Mouse (Mus musculus): ENCODE measurements around the gene Serpinb2. TPM values are rescaled to one million over a fixed set of nuclear protein-coding genes. Genes with fewer than 3 reads are reported as not detected.

The Serpinb2 gene
- 0.07 and 0.46 TPM in 2 replicates for polyA plus RNA-seq (2015; fragmentation: Nextera tagmentation; extraction: Ambion mirVana)

DNA sequence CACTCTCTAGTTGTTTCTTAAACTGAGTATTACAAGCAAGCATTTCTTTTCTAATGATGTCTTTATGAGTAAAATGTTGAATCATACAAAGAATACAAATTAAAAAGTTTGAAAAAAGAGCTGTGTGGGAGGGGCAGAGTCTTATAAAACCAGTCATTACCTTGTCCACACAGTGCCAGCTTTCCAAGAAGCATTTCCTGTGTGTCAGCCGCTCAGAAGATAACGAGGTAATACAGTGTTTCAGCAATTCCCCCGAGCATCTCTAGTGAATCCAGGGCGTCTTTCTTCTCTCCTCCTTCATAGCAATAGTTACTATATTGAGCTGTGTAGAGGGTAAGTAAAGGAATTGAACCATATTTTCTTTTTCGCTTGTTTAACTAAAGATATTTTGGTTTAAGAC, at the start of gene Serpinb2:
Gene Serpinb2, plus strand, starts transcription at position 172 of the 400 bp plus-strand sequence.
- H3K9ac ChIP-seq (ENCODE audit: low read length), result no peak within 1 kb of the TSS
- no peak for ATAC-seq (replicated peaks; ENCODE audit: extremely low read depth, insufficient read depth, low FRiP score)
- no peaks in the 10 kb centered on the region for H3K9me3 ChIP-seq (replicated peaks; ENCODE audit: control insufficient read depth, low read length)
- H3K27me3 ChIP-seq (ENCODE audit: control insufficient read depth, insufficient read depth, low read length), result no peaks in the 10 kb centered on the region
- no peak within 1 kb of the TSS for H3K27ac ChIP-seq (ENCODE audit: low read length)
- WGBS, result 62% methylated on average over 5 of the region's 5 CpGs
- no peak within 1 kb of the TSS for H3K4me2 ChIP-seq (ENCODE audit: low read depth, low read length)
- no peaks in the 10 kb centered on the region for H3K4me1 ChIP-seq (ENCODE audit: control insufficient read depth, insufficient read depth, low read length)
- H3K4me3 ChIP-seq (ENCODE audit: low read length), result no peak within 1 kb of the TSS
- H3K36me3 ChIP-seq (ENCODE audit: control insufficient read depth, insufficient read depth), result no peaks in the 10 kb centered on the region

DNA sequence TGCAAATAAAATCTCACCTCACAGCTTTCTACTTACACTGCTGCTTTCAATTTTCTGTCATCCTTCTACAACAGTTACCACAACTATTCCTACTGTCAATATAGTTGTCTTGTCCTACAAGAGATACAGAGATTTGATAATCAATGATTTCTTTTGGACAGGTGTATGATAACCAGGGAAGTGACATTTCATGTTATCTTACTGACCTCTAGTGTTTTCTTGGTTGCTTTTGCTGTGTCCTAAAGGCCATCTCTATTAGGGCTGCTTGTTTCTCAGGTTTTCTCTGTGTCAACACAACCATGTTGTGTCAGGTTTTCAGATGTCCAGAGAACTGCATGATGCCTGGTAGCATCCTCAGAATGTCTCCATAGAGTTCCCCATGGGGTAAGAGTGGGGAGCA, 31.3 kb upstream of the Serpinb2 start:
- Histone ChIP-seq H3K36me3 (ENCODE audit: control insufficient read depth, insufficient read depth) (no peaks in the 10 kb centered on the region), H3K4me3 (ENCODE audit: low read length) (no peak overlapping the region), H3K9ac (ENCODE audit: low read length) (no peak overlapping the region), H3K27me3 (ENCODE audit: control insufficient read depth, insufficient read depth, low read length) (no peaks in the 10 kb centered on the region), H3K27ac (ENCODE audit: low read length) (no peak overlapping the region), H3K4me1 (ENCODE audit: control insufficient read depth, insufficient read depth, low read length) (no peaks in the 10 kb centered on the region), H3K4me2 (ENCODE audit: low read depth, low read length) (no peak overlapping the region), H3K9me3 (replicated peaks; ENCODE audit: control insufficient read depth, low read length) (no peaks in the 10 kb centered on the region)
- ATAC-seq (replicated peaks; ENCODE audit: extremely low read depth, insufficient read depth, low FRiP score), result no peak

DNA sequence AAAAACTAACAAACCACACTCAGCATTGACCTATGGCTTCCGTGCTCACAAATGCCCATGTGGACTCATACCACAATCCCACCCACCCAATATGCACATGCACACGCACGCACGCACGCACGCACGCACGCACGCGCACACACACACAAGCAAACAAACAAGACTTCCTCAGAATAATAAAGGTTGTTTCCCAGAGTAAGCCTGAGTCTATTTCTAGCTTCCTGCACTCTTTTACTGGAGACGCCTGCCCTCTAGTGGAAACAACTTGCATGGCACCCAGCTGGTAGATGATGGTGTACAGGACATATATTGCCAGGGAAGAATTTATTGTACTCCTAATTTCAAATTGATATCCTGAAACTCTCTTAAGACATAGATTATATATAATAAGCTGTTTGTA, 29.8 kb upstream of the Serpinb2 start:
- no peaks in the 10 kb centered on the region for H3K4me1 ChIP-seq (ENCODE audit: control insufficient read depth, insufficient read depth, low read length)
- H3K27me3 ChIP-seq (ENCODE audit: control insufficient read depth, insufficient read depth, low read length), result no peaks in the 10 kb centered on the region

DNA sequence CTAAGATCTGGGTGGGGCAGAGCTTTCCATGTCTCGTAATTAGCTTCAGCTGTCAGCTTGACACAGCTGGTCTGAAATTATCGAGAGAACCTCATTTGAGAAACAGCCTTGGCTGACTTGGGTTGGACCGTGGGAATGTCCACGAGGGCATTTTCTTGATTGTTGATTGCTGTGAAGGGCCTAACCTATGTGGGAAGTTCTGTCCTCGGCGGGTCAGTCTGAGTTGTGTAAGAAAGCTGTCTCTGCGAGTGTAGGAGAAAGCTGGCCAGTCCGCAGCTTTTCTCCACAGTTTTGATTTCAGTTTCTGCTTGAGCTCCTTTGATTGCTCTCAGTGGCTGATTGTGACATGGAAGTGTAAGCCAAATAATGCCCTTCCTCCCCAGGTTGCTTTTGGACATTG, 21.6 kb upstream of the Serpinb2 start:
- no peak for ATAC-seq (replicated peaks; ENCODE audit: extremely low read depth, insufficient read depth, low FRiP score)
- no peaks in the 10 kb centered on the region for H3K27me3 ChIP-seq (ENCODE audit: control insufficient read depth, insufficient read depth, low read length)
- H3K4me2 ChIP-seq (ENCODE audit: low read depth, low read length), result no peak overlapping the region
- H3K9ac ChIP-seq (ENCODE audit: low read length), result no peak overlapping the region
- H3K4me3 ChIP-seq (ENCODE audit: low read length), result no peak overlapping the region
- 73% methylated on average over 8 of the region's 8 CpGs for WGBS
- H3K9me3 ChIP-seq (replicated peaks; ENCODE audit: control insufficient read depth, low read length), result no peaks in the 10 kb centered on the region
- no peak overlapping the region for H3K27ac ChIP-seq (ENCODE audit: low read length)
- H3K4me1 ChIP-seq (ENCODE audit: control insufficient read depth, insufficient read depth, low read length), result no peaks in the 10 kb centered on the region
- H3K36me3 ChIP-seq (ENCODE audit: control insufficient read depth, insufficient read depth), result no peaks in the 10 kb centered on the region

More for the DNA sequence above, 29.8 kb upstream of the Serpinb2 start:
- H3K27ac ChIP-seq (ENCODE audit: low read length), result no peak overlapping the region
- no peaks in the 10 kb centered on the region for H3K36me3 ChIP-seq (ENCODE audit: control insufficient read depth, insufficient read depth)
- no peak for ATAC-seq (replicated peaks; ENCODE audit: extremely low read depth, insufficient read depth, low FRiP score)
- H3K4me2 ChIP-seq (ENCODE audit: low read depth, low read length), result peak overlapping the region; percentile 13; the same call in 1 of the 2 replicates
- H3K9ac ChIP-seq (ENCODE audit: low read length), result no peak overlapping the region
- no peak overlapping the region for H3K4me3 ChIP-seq (ENCODE audit: low read length)
- 24% methylated on average over 11 of the region's 11 CpGs for WGBS
- H3K9me3 ChIP-seq (replicated peaks; ENCODE audit: control insufficient read depth, low read length), result no peaks in the 10 kb centered on the region

DNA sequence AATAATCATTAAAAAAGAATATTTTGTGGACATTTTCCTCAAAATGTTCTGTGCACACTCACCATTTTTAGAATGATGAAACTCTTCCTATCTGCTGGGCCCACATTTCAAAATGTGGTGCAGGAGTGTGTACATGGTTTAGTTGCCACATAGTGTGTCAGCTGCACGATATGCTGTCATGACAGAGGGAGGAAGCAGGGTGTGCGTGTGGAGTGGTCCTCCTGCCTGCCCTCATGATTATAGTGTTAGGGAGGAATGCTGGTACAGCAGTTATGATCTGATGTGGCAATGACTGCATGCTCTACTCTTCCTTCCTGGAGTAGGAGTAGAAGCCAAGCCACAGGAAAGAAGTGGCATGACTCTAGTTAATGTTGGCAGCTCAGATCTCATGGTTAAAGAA, 14.4 kb upstream of the Serpinb2 start:
- Histone ChIP-seq H3K36me3 (ENCODE audit: control insufficient read depth, insufficient read depth) (no peaks in the 10 kb centered on the region), H3K4me2 (ENCODE audit: low read depth, low read length) (no peak overlapping the region), H3K9me3 (replicated peaks; ENCODE audit: control insufficient read depth, low read length) (no peaks in the 10 kb centered on the region), H3K4me3 (ENCODE audit: low read length) (no peak overlapping the region), H3K27ac (ENCODE audit: low read length) (no peak overlapping the region), H3K4me1 (ENCODE audit: control insufficient read depth, insufficient read depth, low read length) (no peaks in the 10 kb centered on the region), H3K9ac (ENCODE audit: low read length) (no peak overlapping the region), H3K27me3 (ENCODE audit: control insufficient read depth, insufficient read depth, low read length) (no peaks in the 10 kb centered on the region)
- no peak for ATAC-seq (replicated peaks; ENCODE audit: extremely low read depth, insufficient read depth, low FRiP score)
- WGBS, result 60% methylated on average over 2 of the region's 2 CpGs

DNA sequence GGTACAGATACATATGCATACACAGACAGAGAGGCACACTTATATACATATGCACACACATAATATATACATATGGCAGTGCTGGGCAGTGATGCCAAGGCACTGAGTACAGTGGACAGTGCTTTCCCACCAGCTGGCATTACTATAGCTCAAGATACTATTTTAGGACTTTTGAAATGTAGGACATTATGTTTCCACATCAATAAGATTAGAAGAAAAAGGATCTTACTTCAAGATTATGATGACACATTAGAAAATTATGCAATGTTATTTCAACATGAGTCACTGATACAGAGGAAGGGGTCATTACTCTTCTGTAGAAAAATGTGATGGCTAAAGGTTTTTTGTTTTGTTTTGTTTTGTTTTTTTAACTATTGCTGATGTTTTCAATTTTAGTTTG, 9.2 kb upstream of the Serpinb2 start:
- Histone ChIP-seq H3K27ac (ENCODE audit: low read length) (no peak overlapping the region), H3K4me1 (ENCODE audit: control insufficient read depth, insufficient read depth, low read length) (no peaks in the 10 kb centered on the region), H3K9ac (ENCODE audit: low read length) (no peak overlapping the region), H3K4me3 (ENCODE audit: low read length) (no peak overlapping the region), H3K9me3 (replicated peaks; ENCODE audit: control insufficient read depth, low read length) (no peaks in the 10 kb centered on the region), H3K27me3 (ENCODE audit: control insufficient read depth, insufficient read depth, low read length) (no peaks in the 10 kb centered on the region), H3K4me2 (ENCODE audit: low read depth, low read length) (no peak overlapping the region), H3K36me3 (ENCODE audit: control insufficient read depth, insufficient read depth) (no peaks in the 10 kb centered on the region)
- no peak for ATAC-seq (replicated peaks; ENCODE audit: extremely low read depth, insufficient read depth, low FRiP score)

DNA sequence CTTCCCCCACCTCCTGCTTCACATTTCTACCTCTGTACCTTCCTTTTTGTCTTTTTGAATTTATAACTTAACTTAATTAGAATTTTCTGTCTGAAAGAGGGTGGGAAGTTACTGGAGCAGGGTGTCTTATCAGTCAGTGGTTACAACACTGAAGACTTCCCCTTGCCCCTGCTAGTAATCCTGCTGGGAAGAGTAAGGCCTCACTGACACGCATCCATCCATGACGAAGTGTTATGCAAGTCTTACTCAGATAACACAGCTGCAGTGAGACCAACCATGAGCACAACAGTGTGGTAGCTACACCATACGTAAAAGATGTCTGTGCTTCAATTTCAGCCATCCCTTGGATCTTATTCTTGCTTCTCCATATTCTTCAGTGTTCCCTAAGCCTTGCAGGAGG, 7.9 kb upstream of the Serpinb2 start:
- WGBS, result 61% methylated on average over 3 of the region's 3 CpGs
- no peaks in the 10 kb centered on the region for H3K27me3 ChIP-seq (ENCODE audit: control insufficient read depth, insufficient read depth, low read length)
- no peak overlapping the region for H3K4me2 ChIP-seq (ENCODE audit: low read depth, low read length)
- H3K4me1 ChIP-seq (ENCODE audit: control insufficient read depth, insufficient read depth, low read length), result no peaks in the 10 kb centered on the region
- H3K36me3 ChIP-seq (ENCODE audit: control insufficient read depth, insufficient read depth), result no peaks in the 10 kb centered on the region
- H3K4me3 ChIP-seq (ENCODE audit: low read length), result no peak overlapping the region
- ATAC-seq (replicated peaks; ENCODE audit: extremely low read depth, insufficient read depth, low FRiP score), result no peak
- no peaks in the 10 kb centered on the region for H3K9me3 ChIP-seq (replicated peaks; ENCODE audit: control insufficient read depth, low read length)
- no peak overlapping the region for H3K27ac ChIP-seq (ENCODE audit: low read length)
- H3K9ac ChIP-seq (ENCODE audit: low read length), result no peak overlapping the region

DNA sequence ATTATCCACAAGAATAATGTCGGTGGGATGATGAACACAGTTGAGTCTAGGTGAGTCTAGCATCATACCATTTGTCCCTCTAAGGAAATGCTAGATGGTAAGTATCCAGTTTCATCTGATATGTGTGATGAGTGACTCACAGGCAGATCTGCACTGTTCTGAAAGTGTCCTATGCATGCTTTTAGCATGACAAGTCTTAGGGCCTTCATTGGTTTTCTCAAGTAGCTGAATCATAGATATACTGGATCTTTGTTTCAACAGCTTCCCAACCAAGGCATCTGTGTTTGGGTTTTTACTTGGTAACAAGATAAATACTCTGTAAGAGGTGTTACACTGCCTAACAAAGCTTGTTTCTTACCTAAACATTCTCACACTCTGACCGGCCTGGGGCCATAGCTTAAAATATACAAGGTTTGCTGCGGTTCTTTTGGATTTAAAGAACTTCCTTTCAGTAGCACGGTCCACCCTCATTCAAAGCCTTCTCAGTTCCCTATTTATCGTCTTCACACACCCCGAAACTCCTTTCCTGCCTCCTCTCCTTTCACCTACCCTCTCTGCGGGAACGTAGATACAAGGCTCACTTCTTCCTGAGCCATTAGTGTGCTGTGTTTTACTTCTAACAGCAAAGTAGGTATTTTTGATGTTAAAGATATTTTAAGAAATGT, 5.2 kb upstream of the Serpinb2 start:
- no peaks in the 10 kb centered on the region for H3K36me3 ChIP-seq (ENCODE audit: control insufficient read depth, insufficient read depth)
- H3K4me2 ChIP-seq (ENCODE audit: low read depth, low read length), result no peak overlapping the region
- no peak overlapping the region for H3K9ac ChIP-seq (ENCODE audit: low read length)
- 71% methylated on average over 8 of the region's 8 CpGs for WGBS
- H3K9me3 ChIP-seq (replicated peaks; ENCODE audit: control insufficient read depth, low read length), result no peaks in the 10 kb centered on the region
- ATAC-seq (replicated peaks; ENCODE audit: extremely low read depth, insufficient read depth, low FRiP score), result no peak
- no peak overlapping the region for H3K27ac ChIP-seq (ENCODE audit: low read length)
- H3K27me3 ChIP-seq (ENCODE audit: control insufficient read depth, insufficient read depth, low read length), result no peaks in the 10 kb centered on the region
- no peak overlapping the region for H3K4me3 ChIP-seq (ENCODE audit: low read length)
- no peaks in the 10 kb centered on the region for H3K4me1 ChIP-seq (ENCODE audit: control insufficient read depth, insufficient read depth, low read length)

DNA sequence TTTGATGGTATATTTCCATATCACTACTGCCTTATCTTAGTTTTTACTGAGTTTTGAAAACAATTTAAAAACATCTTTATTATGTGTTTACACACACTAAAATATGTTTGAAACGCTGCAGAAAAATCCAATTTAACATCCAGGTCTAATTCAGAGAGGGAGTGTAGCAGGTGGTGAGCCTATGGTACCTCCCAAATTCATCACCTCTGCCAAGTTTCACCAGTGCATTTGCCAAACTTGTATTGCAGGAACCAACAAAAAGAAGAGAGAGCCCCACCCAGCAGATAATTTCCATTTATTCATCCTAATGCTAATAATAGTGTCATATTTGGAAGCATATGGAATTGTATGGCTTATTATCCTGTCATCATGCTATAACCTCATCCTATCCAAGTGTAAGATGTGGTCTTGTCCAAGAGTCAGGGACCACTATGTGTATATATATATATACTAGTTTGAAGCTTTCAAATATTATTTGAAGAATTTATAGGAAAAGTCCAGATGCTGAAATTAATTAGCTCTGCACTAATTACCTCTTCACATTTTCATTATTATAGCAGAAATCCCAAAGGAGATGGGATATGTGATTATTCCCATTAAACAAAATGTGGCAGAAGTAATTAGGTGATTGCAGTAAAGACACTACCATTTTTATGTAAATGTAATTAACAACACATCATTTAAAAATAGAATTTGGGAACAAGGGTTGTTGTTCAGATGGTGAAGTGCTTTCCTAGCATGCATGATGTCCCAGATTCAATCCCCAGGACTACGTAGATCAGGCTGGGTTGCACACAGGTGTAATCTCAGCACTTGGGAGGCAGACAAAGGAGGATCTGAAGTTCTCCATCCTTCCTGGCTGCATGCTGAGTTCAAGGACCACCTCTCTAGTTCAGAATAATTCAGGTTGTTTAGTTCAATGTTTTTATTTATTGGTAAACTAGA, 1.2 kb downstream of the Serpinb2 start:
- H3K9me3 ChIP-seq (replicated peaks; ENCODE audit: control insufficient read depth, low read length), result no peaks in the 10 kb centered on the region
- ATAC-seq (replicated peaks; ENCODE audit: extremely low read depth, insufficient read depth, low FRiP score), result no peak
- H3K36me3 ChIP-seq (ENCODE audit: control insufficient read depth, insufficient read depth), result no peaks in the 10 kb centered on the region
- H3K27ac ChIP-seq (ENCODE audit: low read length), result no peak overlapping the region
- no peak overlapping the region for H3K4me3 ChIP-seq (ENCODE audit: low read length)
- 72% methylated on average over 2 of the region's 2 CpGs for WGBS
- no peak overlapping the region for H3K9ac ChIP-seq (ENCODE audit: low read length)
- no peaks in the 10 kb centered on the region for H3K27me3 ChIP-seq (ENCODE audit: control insufficient read depth, insufficient read depth, low read length)
- H3K4me2 ChIP-seq (ENCODE audit: low read depth, low read length), result no peak overlapping the region
- no peaks in the 10 kb centered on the region for H3K4me1 ChIP-seq (ENCODE audit: control insufficient read depth, insufficient read depth, low read length)

Measured in heart, embryonic 16.5 days (tissue).